Mouse (Mus musculus): Measurements from ENCODE around the gene Coro2a.
"Not testable (repeated sequence)": the region's sequence is repeated elsewhere in the genome, so short reads cannot be mapped to it uniquely, and the experiment has no call there.

Gene Coro2a

GRCm38 (mm10) chr4:46601844-46602423 lies at the start of gene Coro2a:
Gene Coro2a (minus strand): TSS chr4:46602202.
- DNase-seq (ENCODE audit: low read depth, low spot score) = peak; percentile 77

DNA sequence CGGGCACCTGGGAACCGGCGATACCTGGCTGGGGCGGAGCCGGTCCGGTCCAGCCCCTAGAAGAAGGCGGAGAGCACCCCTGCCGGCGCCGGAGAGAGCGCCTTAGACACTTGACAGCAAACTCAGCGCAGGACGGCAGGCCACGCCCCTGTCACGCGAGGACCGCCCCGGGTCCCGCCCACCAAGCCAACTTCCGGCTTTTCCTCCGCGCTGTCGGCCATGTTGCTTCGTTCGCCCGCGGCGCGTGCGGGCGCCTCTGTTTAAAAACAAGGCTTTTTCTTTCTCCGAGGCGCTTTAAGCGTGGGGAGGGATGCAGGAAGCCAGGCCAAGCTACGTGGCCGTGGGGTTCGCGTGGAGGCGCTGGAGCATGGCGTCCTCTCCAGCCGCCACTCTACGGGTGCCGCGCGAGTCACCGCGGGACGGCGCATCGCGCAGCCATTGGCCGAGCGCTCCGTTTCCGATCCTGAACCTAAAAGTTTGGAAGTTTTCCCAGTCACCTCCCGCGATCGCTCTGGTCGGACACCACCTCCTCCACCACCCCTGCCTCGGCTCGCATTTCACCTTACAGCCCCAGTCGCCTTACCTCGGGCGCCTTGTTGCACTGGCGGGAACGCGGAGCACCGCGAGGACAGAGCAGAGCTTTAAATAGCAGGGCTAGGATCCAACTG lies 48.2 kb upstream of the Coro2a start, which contains the start of gene Tbc1d2:
Gene Tbc1d2, minus strand, starts transcription at position 124 of the 668 bp plus-strand sequence.
- peak; percentile 82 for DNase-seq (ENCODE audit: low read depth, low spot score)

- no peak for DNase-seq (ENCODE audit: low read depth, low spot score)
These were observed 47.2 kb upstream of the Coro2a start for GRCm38 (mm10) chr4:46649161-46649560.

GRCm38 (mm10) chr4:46643676-46644112 lies 41.7 kb upstream of the Coro2a start:
- no peak for DNase-seq (ENCODE audit: low read depth, low spot score)

DNA sequence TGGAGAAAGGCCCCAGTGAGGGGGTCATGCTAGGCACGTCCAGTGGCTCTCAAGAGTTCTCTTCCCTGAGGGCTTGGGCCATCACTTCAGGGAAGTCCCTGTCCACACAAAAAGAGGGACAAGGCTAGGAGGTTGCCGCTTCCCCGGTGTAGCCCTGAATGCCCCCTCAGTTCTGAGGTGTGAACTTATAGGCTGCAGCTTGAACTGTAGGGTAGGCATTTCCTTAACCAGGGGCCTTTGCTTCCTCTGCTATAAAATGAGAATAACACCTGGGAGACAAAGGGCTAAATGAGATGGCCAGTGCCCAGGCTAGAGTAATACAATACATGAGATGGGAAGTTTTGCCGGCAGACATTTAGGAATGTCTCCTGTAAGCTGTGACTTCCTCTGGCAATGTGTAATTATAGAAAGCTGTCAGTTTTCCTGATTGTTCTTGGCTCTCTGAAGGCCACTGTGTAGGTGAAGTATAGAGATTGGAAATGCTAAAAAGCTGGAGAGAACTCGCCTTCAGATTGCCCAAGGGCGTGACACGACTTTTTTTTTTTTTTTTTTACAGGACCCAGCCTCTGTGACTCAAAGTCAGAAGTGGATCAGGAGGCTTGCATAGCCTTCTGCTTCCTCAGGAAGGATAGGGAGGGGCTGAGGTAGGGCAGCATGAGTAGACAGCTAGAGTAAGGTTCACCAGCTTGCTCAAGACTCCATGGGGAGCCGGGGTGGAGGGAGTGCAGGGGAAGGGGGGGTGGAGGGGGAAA lies 41.1 kb upstream of the Coro2a start:
- DNase-seq (ENCODE audit: low read depth, low spot score) = no peak

DNA sequence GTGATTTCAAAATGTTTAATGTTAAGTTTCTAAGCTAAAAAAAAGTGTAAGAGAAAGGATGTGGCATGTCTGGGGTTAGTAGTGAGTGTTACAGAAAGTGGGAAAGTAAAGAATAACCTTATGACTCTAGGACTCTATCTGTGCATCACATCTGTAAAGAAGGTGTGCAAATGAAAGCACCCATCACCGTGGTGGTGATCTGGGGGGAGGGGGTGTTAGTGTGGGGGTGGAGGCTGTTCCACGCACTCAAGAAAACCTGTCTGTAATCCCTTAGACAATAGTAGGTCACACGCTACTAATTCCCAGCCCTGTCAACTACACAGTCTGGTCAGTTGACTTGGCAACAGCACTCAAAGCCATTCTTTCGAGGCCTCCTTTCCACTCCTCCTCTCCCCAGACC lies 39.3 kb upstream of the Coro2a start:
- DNase-seq (ENCODE audit: low read depth, low spot score) = no peak

DNA sequence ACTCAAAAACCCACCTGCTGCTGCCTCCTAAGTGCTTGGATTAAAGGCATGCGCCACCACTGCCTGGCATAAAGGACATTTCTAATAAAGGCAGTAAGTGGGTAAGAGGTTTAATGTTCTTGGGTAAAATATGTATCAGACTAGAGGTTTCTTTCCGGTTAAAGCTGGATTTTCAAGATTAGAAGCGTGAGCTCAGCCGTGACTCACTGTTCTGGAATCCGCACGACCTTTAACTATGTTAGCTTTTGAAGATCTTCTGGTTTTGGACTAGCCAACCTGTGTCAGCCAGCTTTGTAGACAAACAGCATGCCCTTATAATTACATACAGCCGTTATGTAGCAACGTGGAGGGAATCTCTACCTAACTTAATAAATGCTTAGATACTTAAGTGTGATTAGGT lies 37.9 kb upstream of the Coro2a start:
- DNase-seq (ENCODE audit: low read depth, low spot score) = no peak

DNA sequence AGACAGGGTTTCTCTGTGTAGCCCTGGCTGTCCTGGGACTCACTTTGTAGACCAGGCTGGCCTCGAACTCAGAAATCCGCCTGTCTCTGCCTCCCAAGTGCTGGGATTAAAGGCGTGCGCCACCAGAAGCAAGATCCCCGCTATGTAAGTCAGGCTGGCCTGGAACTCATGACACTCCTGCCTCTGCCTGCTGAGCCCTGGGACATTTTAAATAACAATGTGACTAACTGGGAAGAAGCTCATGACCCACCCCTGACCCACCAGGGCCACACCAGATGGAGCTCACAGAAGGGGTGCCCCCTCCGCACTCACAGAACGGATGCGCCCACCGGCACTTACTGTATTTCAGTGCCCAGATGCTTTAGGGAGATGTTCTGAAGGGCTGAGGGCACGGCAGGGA lies 35.2 kb upstream of the Coro2a start:
- not testable (repeated sequence) for DNase-seq (ENCODE audit: low read depth, low spot score)

DNA sequence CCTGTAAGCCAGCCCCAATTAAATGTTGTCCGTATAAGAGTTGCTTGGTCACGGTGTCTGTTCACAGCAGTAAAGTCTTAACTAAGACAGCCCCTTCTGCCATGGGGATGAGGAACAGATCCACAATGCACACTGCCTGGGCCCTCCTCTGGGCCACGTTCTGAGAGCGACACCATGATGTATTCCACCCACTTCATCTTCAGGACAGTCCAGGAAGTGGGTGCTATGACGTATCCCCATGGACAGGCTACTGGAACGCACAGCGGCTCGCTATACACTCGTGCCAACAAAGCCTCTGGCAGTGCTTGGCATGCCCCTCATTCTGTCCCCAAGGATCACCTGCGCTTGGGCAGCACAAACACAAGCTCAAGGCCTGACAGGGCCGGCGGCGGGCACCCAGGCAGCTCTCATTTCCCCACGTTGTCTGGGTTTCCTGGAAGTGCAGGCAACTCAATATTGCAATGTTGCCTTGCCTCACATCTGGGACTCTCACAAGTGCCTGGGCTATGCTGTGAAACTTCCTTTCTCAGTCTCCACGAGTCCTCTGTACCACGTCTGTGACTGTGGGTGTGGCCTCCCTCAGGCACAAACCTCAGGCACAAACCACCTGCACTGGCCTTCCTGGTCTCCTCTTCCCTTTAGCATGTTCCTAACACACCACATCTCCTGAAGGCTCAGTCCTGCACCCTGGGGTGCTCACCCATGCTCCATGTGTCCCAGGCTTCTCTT lies 33.9 kb upstream of the Coro2a start:
- DNase-seq (ENCODE audit: low read depth, low spot score) = no peak

- no peak for DNase-seq (ENCODE audit: low read depth, low spot score)
These were observed 32.9 kb upstream of the Coro2a start for GRCm38 (mm10) chr4:46634881-46635280.

DNA sequence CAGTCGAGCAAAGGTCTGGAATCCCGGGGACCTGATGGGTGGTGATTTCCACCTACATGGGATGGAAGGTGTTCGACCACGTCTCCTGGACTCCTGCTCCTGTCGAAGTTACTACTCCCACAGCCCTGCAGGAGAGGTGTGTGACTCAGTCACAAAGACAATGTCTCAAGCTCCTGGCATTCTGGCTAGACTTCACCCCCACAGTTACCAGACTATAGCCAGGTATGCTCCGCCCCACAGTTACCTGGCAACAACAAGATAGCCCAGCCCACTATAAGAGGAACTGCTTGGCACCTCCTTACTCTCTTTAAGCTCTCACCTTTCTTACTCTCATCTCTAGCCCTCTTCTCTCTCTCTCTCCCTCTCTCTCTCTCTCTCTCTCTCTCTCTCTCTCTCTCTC lies 31.6 kb upstream of the Coro2a start:
- not testable (repeated sequence) for DNase-seq (ENCODE audit: low read depth, low spot score)

DNA sequence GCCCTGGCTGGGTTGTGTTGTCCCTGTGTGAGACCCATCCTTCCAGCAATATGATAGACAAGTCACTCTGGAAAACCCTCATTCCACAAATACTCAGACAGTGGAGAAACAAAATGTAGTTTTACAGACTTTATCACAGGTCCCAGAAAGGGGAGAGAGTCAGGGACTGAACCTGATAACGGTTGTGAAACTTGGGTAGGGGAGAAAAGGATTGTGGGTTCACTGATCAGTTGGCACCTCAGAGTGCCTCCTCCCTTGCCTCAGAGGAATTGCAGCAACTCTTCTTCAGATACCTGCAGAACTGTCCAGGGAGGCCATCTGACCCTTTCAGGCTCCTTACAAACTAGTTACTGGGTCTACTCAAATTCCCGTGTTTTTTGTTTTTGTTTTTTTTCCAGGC lies 30.5 kb upstream of the Coro2a start:
- DNase-seq (ENCODE audit: low read depth, low spot score) = no peak

DNA sequence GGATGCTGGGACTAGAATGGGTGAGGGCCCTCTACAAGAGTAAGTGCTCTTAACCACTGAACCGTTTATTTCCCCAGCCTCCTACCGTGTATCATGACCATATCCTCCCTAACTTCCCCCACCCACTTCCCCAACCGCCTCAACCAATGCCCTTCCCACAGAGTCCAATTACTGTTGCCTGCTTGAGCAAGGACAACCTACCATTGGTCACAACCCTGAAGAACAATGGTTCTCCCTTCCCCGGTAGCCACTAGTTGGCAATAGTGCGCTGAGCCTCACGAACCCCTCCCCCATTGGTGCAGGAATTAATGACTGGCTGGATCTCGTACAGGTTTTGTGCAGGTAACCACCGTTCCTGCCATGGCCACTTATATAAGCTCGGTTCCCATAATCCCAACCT lies 28.4 kb upstream of the Coro2a start:
- DNase-seq (ENCODE audit: low read depth, low spot score) = no peak

GRCm38 (mm10) chr4:46628873-46629272 lies 26.9 kb upstream of the Coro2a start:
- no peak for DNase-seq (ENCODE audit: low read depth, low spot score)

DNA sequence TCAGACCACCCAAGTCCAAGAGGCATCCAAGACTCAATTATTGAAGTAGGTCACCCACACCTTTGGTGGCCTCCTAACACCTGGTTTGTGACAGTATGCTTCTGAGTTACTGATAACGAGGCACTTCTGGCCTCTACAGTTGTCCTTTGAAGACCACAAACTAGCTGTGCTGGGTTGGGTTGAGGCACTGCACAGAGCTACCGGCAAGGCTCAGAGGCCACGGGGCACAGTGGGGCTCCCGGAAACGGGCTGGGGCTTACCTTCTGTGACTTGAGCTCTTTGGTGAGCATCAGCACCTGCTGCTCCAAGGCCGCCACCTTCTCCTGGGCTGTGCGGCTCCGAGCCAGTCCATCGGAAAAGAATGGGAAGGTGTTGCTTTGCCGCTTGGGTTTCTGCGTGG lies 26.1 kb upstream of the Coro2a start:
- DNase-seq (ENCODE audit: low read depth, low spot score) = no peak

- DNase-seq (ENCODE audit: low read depth, low spot score) = no peak
These were observed 23.1 kb upstream of the Coro2a start for GRCm38 (mm10) chr4:46625101-46625500.

- DNase-seq (ENCODE audit: low read depth, low spot score) = no peak
These were observed 21.0 kb upstream of the Coro2a start for GRCm38 (mm10) chr4:46623007-46623406.

DNA sequence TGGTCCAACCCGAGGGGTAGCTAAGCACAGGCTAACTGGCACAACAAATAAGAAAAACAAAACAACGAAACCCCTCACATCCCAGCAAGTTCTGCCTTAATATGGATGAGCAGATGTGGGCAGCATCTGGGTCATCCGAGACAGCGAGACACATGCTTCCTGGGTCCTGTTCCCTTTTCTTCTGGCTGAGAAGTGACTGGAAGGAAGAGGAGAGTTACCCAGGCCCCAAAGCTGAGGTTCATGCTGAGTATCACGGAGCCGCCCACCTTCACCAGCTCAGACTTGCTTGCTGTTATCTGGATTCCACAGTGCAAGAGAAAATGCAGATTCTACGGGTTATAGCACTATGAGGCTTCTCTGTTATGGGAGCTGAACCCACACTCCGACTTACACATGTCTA lies 18.9 kb upstream of the Coro2a start:
- no peak for DNase-seq (ENCODE audit: low read depth, low spot score)

DNA sequence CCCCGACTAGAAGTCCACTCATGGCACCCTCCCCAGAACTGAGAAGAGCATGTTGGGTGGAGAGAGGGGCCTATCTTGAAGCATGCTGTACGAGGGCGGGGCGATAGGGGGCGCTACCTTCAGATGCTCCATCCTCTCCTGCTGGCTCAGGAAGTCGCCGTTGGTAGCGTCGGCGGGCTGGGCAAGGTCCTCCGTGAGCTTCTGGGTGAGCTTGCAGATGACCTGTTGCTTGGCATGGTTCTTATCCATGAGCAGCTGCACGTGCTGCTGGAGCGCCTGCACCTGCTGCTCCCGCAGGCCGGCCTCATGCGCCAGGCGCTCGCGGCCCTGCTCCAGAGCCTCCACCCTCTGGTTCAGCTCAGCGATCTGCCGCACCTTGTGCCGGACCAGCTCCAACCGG lies 18.3 kb upstream of the Coro2a start:
- DNase-seq (ENCODE audit: low read depth, low spot score) = no peak

DNA sequence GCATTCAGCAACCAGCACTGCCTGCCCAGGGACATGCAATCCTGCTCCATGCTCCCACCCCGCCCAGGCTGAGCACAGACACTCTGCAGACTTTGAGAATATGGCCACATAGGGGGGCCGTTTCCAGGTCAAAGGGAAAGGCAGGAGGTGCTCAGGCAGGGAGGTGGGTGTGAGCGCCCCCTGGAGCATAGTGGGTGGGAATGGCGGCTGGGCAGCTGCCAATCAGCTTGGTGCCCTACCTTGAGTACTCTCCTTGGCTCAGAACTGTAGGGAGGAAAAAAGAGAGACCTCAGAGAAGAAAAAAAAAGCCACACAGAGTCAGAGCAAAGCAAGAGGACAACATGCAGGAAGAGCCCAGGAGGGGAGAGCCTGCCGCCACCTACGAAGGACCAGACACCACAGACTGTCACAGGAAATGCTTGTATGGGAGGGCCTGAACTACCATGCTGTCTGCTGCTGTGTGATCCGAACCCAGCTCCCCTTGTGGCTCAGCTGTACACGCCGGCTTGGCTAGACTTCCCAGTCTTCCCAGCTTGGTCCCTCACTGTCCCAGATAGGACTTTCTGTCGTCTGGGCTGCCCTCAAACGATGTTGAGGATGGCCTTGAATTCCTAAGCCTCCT lies 16.3 kb upstream of the Coro2a start:
- DNase-seq (ENCODE audit: low read depth, low spot score) = no peak

- DNase-seq (ENCODE audit: low read depth, low spot score) = no peak
These were observed 15.4 kb upstream of the Coro2a start for GRCm38 (mm10) chr4:46617408-46617807.

DNA sequence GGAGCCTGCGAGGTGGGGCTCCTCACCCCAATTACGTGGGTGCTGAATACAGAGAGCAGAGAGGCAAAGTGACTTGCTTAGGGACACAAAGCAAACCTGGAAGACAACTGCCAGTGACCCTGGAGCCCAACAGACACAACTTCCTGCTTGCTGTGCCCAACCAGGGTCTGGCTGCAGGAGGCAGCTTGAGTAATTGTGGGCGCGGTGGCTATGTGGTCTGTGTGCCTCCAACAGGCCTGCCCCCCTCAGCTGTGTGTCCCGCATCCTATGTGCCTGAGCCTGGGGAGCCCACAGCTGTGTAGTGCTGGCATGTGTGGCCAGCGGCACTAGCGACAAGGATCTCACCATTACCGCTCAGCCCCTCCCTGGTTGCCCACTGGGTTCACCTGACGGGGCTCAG lies 12.6 kb upstream of the Coro2a start:
- no peak for DNase-seq (ENCODE audit: low read depth, low spot score)
